Mouse (Mus musculus) olfactory bulb, adult 2 months (tissue): ENCODE measurements around the gene Col2a1.
A peak's percentile ranks its signal among the peaks of the same experiment; 100 is the strongest.

Experiments
- CTCF ChIP-seq: fragments of 200-500 bp; IDR thresholded peaks from 2 replicates; pipeline ENCODE4 v1.5.1; 2012; ENCODE audit warnings: low read depth, mild to moderate bottlenecking, low read length, moderate library complexity; ENCODE audit not compliant: insufficient read depth
- POLR2A ChIP-seq: fragments of 200-500 bp; IDR thresholded peaks from 2 replicates; pipeline ENCODE4 v1.6.1; 2012; ENCODE audit warnings: mild to moderate bottlenecking, low read depth, low read length, moderate library complexity; ENCODE audit not compliant: insufficient read depth

- peak; percentile 97 for TF ChIP-seq CTCF
- peak; percentile 92 for TF ChIP-seq POLR2A
Measured at GRCm38 (mm10) chr15:97963989-97964835, 40.3 kb downstream of the Col2a1 start, which contains the start of gene Tmem106c.
